Mouse (Mus musculus) embryo, embryonic 9.5 days (tissue): ENCODE data around the gene Ctnna3.
"Not testable (repeated sequence)": the region's sequence is repeated elsewhere in the genome, so short reads cannot be mapped to it uniquely, and the experiment has no call there.

Experiments used
- DNase-seq: peaks from one replicate; pipeline ENCODE4 v3.0.0-alpha.2; 2017; ENCODE audit errors: extremely low spot score

The Ctnna3 gene

DNA sequence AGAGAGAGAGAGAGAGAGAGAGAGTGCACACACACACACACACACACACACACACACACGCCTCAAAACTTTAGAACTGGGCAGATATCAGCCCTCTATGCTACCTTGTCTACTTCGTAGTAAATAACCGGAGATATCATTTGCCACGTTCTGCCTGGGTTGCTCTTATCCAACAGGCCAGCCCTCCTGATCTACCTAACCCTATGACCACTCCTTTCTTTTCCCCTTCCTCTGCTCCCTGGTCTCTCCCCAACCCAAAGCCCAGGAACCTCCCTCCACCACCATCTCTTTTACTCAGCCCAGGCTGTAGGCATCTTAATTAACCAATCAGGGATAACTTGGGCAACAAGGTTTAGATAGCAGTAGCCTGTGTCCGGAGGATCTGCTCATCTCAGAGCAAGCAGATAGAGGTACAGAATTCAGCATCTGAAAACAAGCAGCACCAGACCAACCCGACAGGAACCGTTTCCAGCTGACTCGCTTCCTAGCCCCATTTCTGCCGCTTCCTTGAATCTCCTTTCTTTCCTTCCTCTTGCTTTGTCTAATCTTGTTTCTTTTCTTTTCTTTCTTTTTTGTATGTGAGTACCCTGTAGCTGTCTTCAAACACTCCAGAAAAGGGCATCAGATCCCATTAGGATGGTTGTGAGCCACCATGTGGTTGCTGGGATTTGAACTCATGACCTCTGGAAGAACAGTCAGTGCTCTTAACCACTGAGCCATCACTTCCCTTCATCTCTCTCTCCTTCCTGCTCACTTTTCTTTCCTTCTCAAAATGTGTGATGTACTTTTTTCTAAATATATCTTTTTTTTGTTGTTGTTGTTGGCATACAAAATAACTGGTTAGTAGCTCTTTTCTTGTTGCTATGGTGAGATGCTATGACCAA is 6.1 kb upstream of the Ctnna3 start:
- no peak for DNase-seq

- peak; percentile 13 for DNase-seq
These were observed 5.5 kb upstream of the Ctnna3 start for GRCm38 (mm10) chr10:63424475-63424814.

DNA sequence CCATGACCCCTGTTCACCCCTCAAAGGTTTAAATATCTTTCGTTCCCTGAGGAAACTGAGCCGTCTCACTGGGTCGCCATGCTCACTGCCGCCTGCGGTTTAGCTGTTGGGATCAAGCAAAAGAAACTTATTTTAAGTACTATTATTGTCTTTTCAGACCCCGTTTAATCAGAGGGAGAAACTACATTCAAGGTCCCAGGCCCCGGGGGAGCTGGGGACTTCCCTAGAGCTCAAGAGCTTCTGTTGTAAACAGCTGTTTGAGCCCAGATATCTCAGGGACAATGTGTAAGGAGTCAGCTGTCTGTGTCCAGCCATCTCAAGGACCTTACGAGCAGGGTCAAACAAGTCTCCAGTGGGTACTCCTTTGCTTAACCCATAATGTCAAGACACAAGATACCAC is 2.8 kb upstream of the Ctnna3 start:
- DNase-seq = no peak

GRCm38 (mm10) chr10:63428243-63429022 is 1.5 kb upstream of the Ctnna3 start:
- DNase-seq = peak; percentile 59

- DNase-seq = no peak
These were observed 916 bp upstream of the Ctnna3 start for GRCm38 (mm10) chr10:63429023-63429340.

GRCm38 (mm10) chr10:63429380-63429779 is 518 bp upstream of the Ctnna3 start:
- peak; percentile 100 for DNase-seq

- DNase-seq = no peak
These were observed 1.4 kb downstream of the Ctnna3 start for GRCm38 (mm10) chr10:63431221-63431736.

- DNase-seq = no peak
These were observed 2.2 kb downstream of the Ctnna3 start for GRCm38 (mm10) chr10:63432099-63432498.

GRCm38 (mm10) chr10:63432887-63433286 is 3.0 kb downstream of the Ctnna3 start:
- DNase-seq = no peak

GRCm38 (mm10) chr10:63438736-63439262 is 8.9 kb downstream of the Ctnna3 start:
- no peak for DNase-seq

GRCm38 (mm10) chr10:63439694-63440228 is 9.9 kb downstream of the Ctnna3 start:
- DNase-seq = no peak

DNA sequence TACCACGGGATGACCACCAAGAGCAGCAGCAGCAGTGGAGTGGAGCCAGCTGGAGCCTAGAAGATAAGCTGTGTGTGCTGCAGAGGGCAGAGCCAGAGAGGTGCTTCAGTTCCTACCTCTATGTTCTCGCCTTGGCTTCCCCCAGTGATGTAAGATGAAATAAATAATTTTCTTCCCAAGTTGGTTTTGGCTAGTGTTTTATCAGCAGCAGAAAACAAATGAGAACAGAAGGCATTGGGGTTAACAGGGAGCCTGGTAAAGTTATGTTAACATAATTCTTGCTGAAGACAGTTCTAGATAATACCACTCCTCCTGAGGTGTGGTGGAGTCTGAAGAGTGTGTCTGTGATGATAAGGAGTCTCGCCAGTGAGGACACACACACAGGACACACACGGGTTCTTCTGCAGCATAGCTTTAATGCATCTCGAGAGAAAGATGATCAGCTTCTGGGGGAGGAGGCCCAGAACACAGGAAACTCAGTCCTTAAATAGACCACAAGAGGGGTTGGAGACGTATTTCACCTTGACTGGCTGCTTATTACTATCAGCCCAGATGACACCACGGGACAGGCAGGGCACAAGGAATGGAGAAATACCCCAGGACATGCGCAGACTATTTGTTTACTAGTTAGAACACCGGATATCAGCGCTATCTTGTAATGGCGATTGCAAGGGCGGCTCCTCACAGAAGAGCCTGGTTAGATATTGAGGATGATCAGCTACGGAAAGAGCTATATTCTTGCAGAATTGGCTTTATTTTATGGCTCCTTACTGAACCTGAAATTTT is 14.9 kb downstream of the Ctnna3 start:
- not testable (repeated sequence) for DNase-seq

DNA sequence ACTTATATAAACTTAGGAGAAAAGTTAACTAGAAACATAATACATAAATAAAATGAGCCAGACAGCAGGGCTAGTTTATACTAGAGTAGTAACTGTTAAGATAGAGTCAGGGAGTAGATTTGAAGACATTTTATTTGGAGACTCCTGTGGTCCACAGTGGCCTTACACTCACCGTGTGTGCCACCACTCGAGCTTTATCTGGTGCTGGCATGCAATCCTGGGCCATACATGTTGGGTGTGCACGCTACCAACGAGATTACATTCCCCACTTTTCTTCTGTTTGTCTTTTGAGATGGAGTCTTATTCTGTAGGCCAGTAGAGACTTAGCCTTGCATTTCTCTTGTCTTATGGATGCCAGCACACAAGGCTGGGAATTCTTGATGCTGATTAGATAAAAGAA is 24.0 kb downstream of the Ctnna3 start:
- no peak for DNase-seq

DNA sequence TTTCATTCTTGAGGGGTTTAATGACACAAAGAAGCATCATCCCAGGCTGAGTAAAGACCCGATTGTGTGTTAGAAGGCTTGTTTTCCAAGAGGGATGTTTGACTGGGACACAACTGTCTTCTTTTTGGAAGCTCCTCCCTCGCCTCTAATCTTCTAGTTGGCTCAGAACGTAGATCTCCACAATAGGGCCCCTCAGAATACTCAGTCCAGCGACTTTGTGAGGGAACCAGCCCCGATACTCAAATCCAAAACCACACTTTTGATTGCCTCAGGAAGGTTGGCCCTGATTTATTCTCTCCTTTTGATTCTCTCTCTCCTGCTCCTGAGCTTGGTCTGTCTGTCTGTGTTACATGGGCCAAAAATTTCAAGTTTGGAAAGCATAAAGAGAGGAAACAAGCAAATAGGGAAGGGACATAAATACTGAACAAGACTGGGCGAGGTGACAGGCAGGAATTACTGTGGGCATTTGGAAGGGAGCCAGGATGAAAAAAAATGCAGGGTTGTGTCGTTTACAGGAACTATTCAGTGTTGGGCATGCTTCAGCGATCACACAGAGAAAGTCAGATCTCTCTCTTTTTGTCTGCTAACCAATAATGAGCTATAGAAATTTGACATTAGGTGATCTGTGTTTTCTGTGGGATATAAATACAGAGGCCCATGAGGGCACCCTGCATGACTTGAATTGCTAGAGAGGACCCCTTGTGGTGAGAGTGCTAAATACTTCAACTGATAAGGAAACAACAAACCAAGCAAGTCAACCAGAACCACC is 25.4 kb downstream of the Ctnna3 start:
- DNase-seq = no peak

- DNase-seq = no peak
These were observed 27.6 kb downstream of the Ctnna3 start for GRCm38 (mm10) chr10:63457292-63458128.

GRCm38 (mm10) chr10:63460935-63461334 is 31.0 kb downstream of the Ctnna3 start:
- no peak for DNase-seq

DNA sequence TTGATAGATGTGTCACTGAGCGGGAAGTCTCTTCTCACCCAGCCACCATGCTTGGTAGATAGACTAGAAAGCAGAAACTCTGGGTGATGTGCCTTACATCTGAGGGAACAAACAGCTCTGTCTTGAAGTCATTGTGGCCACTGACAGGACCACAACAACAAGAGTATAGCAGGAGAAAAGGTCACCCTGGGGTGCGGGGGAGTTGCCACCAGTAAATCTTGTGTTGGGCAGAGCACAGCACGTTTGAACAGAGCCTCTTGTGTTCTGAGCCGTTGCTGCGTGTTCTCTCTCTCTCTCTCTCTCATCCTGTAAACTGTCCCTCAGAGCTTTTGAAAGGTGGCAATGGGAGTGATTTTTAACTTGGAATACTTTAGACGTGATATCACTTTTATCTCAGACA is 42.6 kb downstream of the Ctnna3 start:
- no peak for DNase-seq

- no peak for DNase-seq
These were observed 46.3 kb downstream of the Ctnna3 start for GRCm38 (mm10) chr10:63476167-63476647.

DNA sequence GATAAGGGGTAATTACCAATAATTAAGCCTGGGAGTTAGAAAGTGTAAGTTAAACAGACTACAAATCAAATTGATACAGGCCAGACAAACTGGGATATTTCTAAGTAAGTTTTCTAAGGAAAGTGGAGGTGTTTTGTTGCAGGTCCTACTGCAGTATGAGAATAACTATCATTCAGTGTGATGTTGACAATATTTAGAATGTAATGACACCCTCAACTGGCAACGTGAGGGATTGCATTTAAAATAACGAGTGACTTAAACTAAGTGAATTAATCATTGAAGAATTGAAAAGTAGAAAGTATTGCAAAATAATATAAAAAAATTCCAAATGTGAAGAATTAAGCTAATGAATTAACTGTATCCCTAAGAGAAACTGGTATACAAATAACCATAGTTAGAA is 49.0 kb downstream of the Ctnna3 start:
- no peak for DNase-seq

- DNase-seq = no peak
These were observed 50.2 kb downstream of the Ctnna3 start for GRCm38 (mm10) chr10:63480066-63480465.
